Mouse (Mus musculus): ENCODE measurements at regions not wholly inside any gene's neighbourhood (a gene's known extent, or its start where the extent isn't known, plus 50 kb on each side); places are given as distances from the start of the nearest gene placed in this dataset.

- DNase-seq, result no peak
Observed at GRCm38 (mm10) chr4:54460596-54460995, 484.3 kb upstream of the Zfp462 start.

GRCm38 (mm10) chr4:54469176-54469575 is 475.7 kb upstream of the Zfp462 start:
- DNase-seq, result no peak

- DNase-seq, result no peak
Observed at GRCm38 (mm10) chr4:54470022-54471008, 474.5 kb upstream of the Zfp462 start.

GRCm38 (mm10) chr4:54471009-54471408 is 473.8 kb upstream of the Zfp462 start:
- DNase-seq, result no peak

- no peak for DNase-seq
Observed at GRCm38 (mm10) chr4:54481766-54482165, 463.1 kb upstream of the Zfp462 start.

GRCm38 (mm10) chr4:54493074-54493473 is 451.8 kb upstream of the Zfp462 start:
- peak; percentile 5 for DNase-seq

GRCm38 (mm10) chr4:54497312-54497994 is 447.4 kb upstream of the Zfp462 start:
- no peak for DNase-seq

GRCm38 (mm10) chr4:54515934-54516333 is 428.9 kb upstream of the Zfp462 start:
- no peak for DNase-seq

GRCm38 (mm10) chr4:54523283-54523682 is 421.6 kb upstream of the Zfp462 start:
- DNase-seq, result no peak

- no peak for DNase-seq
Observed at GRCm38 (mm10) chr4:54526003-54526586, 418.8 kb upstream of the Zfp462 start.

GRCm38 (mm10) chr4:54527660-54528059 is 417.2 kb upstream of the Zfp462 start:
- peak; percentile 69 for DNase-seq

- no peak for DNase-seq
Observed at GRCm38 (mm10) chr4:54531739-54532138, 413.1 kb upstream of the Zfp462 start.

GRCm38 (mm10) chr4:54533846-54534245 is 411.0 kb upstream of the Zfp462 start:
- DNase-seq, result no peak

GRCm38 (mm10) chr4:54552864-54553618 is 391.8 kb upstream of the Zfp462 start:
- DNase-seq, result no peak

GRCm38 (mm10) chr4:54563075-54563474 is 381.8 kb upstream of the Zfp462 start:
- DNase-seq, result no peak

GRCm38 (mm10) chr4:54573185-54573584 is 371.7 kb upstream of the Zfp462 start:
- DNase-seq, result no peak

GRCm38 (mm10) chr4:54587197-54587596 is 357.7 kb upstream of the Zfp462 start:
- no peak for DNase-seq

- DNase-seq, result no peak
Observed at GRCm38 (mm10) chr4:54588704-54589103, 356.1 kb upstream of the Zfp462 start.

GRCm38 (mm10) chr4:54601671-54602512 is 343.0 kb upstream of the Zfp462 start:
- no peak for DNase-seq

GRCm38 (mm10) chr4:54602513-54603205 is 342.2 kb upstream of the Zfp462 start:
- DNase-seq, result no peak

- DNase-seq, result no peak
Observed at GRCm38 (mm10) chr4:54610101-54610500, 334.7 kb upstream of the Zfp462 start.
